Mouse (Mus musculus): ENCODE measurements around the gene Sugct. TPM values are rescaled to one million over a fixed set of nuclear protein-coding genes. Genes with fewer than 3 reads are reported as not detected.

The Sugct gene
- total RNA-seq, 2 experiments from 2014 or later = 0.55 to 0.74 TPM

DNA sequence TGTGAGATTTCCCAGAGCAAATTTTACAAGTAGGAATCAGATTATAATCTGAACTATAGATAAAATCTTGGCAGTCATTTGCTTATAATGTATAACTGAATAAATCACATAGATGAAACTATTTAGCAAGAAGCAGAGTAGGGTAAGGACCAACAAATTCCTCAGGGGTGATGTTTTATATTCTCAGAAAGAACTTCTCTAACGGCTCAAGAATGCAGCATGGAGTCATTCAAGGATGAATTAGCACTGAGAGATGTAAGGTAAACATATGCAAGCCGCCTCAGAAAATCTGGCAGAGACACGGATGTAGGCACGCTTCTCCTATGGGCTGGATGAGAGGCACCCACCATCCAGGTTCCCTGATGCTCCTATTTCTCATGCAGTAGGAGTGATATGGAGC lies 368.5 kb downstream of the Sugct start:
- intact Hi-C loops (cut with DNase I; ENCODE audit: low total_unique reads) = no loop called here
- DNase-seq = no peak

- intact Hi-C loops (cut with DNase I; ENCODE audit: low total_unique reads) = no loop called here
- DNase-seq = no peak
Observed at GRCm38 (mm10) chr13:17301590-17301989, 393.8 kb downstream of the Sugct start.

DNA sequence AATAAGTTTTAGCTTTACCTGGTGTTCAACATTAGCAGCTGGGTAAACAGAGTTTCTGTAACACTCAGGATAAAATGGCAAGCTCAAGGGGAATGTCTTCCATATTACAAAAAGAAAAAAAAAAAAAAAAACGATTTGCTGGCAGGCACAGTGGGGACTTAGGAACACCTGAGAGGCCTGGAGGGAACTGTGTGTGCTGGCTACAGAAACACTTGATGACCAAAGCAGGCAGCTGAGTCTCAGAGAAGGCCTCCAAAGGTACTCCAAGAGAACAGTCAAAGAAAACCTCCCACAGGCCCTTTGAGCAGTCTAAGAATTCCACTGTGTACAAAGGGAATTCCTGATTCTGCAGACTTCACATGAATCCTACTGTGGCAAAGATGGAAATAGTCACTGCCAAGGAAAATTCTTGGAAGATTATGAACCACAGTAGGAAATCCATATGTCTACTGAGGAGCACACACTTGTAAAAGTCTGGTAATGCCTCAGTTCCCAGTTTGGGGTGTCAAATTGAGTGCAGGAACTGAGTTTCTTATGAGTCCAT lies 397.8 kb downstream of the Sugct start:
- no peak for DNase-seq
- intact Hi-C loops (cut with DNase I; ENCODE audit: low total_unique reads) = no loop called here

DNA sequence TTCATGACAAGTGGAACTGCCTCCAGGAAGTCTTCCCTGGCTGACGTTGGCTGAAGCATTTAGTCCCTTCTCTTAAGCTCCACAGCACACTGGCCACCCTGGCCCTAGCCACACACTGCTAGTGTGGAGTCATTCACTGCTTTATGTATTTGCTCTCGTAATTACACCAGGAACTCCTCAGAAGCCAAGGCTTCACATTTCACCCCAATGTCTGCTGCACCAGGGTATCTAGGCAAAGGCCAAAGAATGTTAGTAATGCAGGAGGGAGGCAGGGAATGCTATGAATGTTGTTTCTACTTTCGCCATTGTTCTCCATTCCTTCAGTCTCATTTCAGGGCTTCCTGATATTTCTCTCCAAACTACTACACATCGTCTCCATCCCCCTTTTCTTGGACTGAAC lies 398.4 kb downstream of the Sugct start:
- no peak for DNase-seq
- intact Hi-C loops (cut with DNase I; ENCODE audit: low total_unique reads) = no loop called here

DNA sequence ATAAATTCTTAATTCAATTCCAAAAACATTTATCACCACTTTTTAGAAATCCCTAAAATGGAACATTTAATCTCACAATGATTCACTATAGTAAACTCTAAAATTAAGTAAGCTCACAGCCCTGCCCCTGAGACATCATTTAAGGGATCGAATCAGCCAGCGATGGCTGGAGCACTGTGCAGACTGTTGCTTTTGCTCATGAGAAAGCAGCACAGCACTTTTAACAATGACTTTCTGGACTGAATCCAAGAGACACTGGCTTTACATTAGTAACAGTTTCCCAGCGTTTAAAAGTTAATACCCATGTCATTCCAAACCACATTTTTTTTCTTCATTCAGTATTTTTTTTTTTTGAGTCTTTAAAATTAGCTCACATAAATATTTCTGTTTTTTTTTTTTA lies 398.9 kb downstream of the Sugct start:
- intact Hi-C loops (cut with DNase I; ENCODE audit: low total_unique reads) = no loop called here
- DNase-seq = no peak

GRCm38 (mm10) chr13:17291057-17291456 lies 404.3 kb downstream of the Sugct start:
- intact Hi-C loops (cut with DNase I; ENCODE audit: low total_unique reads) = no loop called here

GRCm38 (mm10) chr13:17288377-17288776 lies 407.0 kb downstream of the Sugct start:
- no peak for DNase-seq
- intact Hi-C loops (cut with DNase I; ENCODE audit: low total_unique reads) = no loop called here

More at GRCm38 (mm10) chr13:17291057-17291456, 404.3 kb downstream of the Sugct start:
- DNase-seq = no peak

- intact Hi-C loops (cut with DNase I; ENCODE audit: low total_unique reads) = no loop called here
- DNase-seq = peak; percentile 35
Observed at GRCm38 (mm10) chr13:17245936-17246335, 449.4 kb downstream of the Sugct start.

DNA sequence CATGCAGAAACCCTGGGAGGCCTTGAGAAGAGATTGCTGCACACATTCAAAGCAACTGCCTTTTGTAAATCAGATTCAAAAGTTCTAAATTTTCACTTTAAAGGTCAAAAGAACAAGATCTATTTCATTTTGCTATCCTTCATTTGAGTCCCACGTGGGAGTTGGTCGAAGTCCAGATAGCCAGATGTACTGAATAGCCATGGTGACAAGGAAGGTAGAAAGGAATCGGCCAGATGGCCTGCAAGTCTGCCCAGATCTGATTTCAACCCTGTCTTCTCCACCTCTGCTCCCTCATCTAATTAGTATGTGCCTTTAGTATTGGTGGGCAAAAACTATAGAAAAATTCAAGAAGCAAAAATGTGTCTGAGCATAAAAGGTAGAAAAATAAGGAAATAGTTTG lies 478.8 kb downstream of the Sugct start:
- intact Hi-C loops (cut with DNase I; ENCODE audit: low total_unique reads) = no loop called here
- no peak for DNase-seq

- DNase-seq = no peak
- intact Hi-C loops (cut with DNase I; ENCODE audit: low total_unique reads) = no loop called here
Observed at GRCm38 (mm10) chr13:17212681-17213080, 482.7 kb downstream of the Sugct start.

DNA sequence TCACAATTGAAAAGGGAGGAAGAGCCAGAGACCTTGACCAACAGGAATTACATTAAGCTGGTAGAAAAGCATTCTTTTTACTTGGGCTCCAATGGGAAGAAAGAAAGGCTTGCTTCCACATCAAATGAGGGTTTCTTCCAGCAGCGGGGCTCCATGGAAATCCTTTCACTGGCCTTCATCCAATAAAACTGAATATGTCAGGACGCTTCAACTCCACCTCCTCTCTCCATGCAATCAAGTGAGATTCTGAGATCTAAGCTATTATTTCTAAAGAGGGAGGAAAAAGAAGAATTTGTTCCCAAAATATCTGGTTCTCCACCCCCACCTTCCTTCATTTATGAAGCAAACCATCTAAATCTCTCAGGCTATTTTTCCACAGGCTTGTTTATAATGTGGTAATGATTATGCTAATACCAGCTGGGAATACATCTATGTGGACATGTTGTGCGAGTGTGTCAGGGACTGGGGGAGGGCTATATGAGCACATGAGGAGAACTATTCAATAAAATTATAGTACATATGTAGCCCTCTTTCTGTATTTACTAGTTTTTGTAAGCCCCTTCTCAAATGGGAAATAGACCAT lies 505.1 kb downstream of the Sugct start:
- intact Hi-C loops (cut with DNase I; ENCODE audit: low total_unique reads) = no loop called here
- no peak for DNase-seq

- intact Hi-C loops (cut with DNase I; ENCODE audit: low total_unique reads) = no loop called here
Observed at GRCm38 (mm10) chr13:17185253-17185652, 510.1 kb downstream of the Sugct start.

GRCm38 (mm10) chr13:17165917-17166316 lies 529.4 kb downstream of the Sugct start:
- DNase-seq = no peak
- intact Hi-C loops (cut with DNase I; ENCODE audit: low total_unique reads) = no loop called here

More at GRCm38 (mm10) chr13:17185253-17185652, 510.1 kb downstream of the Sugct start:
- DNase-seq = no peak

DNA sequence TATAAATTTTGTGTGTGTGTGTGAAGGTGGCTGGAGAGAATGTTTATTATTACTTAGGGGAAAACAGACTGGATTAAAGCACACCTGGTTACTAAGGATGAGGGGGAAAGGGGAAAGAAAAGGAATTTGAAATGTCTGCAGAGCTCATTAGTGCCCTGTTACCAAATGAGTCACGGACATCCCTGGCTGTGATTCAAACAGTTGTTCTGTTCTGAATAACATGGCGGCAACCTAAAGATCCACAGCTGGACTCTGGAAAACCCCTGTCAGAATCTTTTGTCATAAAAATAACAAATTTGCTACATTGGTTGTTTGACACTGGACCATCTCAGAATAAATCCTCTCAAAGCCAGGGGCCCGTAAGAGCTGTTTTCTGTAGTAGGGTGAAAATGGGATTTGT lies 530.6 kb downstream of the Sugct start:
- intact Hi-C loops (cut with DNase I; ENCODE audit: low total_unique reads) = no loop called here
- DNase-seq = no peak

DNA sequence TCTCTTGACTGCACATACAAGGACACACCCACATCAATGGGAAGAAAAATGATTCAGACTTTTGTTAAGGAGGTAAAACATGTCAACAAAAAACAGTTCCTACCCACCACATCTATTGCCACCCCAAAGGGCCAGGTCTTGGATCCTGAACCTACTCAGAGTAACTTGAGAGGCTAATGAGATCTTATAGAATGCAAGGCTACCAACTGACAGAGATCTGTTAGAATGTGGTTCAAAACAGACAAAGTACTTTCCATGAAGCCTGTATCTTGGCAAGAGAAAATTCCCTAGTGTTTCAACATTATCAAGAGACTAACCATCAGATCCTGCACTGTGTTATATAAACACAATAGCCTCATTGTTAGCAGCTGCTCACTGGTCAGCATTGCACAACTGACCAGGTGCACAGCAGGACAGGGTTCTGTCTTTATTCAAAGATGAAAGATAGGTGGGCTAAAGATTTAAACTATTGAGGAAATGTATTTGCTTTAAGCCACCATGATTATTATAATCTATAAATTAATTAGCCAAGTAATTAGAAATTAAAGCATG lies 548.8 kb downstream of the Sugct start:
- no peak for DNase-seq
- intact Hi-C loops (cut with DNase I; ENCODE audit: low total_unique reads) = no loop called here

DNA sequence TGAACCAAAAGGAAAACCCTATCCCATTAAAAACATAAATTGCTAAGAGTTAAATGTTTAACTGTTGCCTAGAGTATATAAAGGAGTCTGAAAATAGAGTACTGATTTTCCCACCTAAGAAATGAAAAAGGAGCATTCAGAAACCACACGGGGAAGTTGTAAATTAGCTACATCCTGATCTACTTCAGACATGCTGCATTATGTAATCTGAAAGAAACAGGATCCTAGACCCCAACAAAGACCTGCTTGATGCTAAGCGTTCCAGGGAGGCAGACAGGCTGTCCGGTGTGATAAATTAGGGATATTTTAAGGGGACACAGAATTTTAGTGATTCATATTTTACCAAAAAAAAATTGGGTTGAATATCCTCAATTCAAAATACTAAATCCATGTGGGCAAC lies 579.3 kb downstream of the Sugct start:
- intact Hi-C loops (cut with DNase I; ENCODE audit: low total_unique reads) = no loop called here
- DNase-seq = no peak

- no peak for DNase-seq
- intact Hi-C loops (cut with DNase I; ENCODE audit: low total_unique reads) = no loop called here
Observed at GRCm38 (mm10) chr13:17102372-17102771, 593.0 kb downstream of the Sugct start.

DNA sequence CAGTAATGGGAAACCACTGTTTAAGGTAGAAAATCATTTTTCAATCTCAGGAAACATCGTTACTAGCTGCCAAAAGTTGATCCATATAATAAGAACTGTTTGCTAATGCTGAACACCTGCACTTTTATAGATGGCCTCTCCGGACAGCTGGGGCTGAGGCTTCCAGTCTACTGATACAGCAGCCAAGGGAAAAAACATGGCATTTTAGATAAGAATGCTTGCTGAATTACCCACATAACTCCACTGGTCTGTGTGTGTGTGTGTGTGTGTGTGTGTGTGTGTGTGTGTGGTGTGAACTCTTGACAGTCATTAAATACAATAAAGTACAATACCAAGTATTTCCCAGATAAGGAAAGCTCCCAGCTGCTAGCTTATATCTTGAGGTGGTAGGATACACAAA lies 608.8 kb downstream of the Sugct start:
- intact Hi-C loops (cut with DNase I; ENCODE audit: low total_unique reads) = no loop called here
- no peak for DNase-seq

- DNase-seq = no peak
Observed at GRCm38 (mm10) chr13:17086146-17086545, 609.2 kb downstream of the Sugct start.

DNA sequence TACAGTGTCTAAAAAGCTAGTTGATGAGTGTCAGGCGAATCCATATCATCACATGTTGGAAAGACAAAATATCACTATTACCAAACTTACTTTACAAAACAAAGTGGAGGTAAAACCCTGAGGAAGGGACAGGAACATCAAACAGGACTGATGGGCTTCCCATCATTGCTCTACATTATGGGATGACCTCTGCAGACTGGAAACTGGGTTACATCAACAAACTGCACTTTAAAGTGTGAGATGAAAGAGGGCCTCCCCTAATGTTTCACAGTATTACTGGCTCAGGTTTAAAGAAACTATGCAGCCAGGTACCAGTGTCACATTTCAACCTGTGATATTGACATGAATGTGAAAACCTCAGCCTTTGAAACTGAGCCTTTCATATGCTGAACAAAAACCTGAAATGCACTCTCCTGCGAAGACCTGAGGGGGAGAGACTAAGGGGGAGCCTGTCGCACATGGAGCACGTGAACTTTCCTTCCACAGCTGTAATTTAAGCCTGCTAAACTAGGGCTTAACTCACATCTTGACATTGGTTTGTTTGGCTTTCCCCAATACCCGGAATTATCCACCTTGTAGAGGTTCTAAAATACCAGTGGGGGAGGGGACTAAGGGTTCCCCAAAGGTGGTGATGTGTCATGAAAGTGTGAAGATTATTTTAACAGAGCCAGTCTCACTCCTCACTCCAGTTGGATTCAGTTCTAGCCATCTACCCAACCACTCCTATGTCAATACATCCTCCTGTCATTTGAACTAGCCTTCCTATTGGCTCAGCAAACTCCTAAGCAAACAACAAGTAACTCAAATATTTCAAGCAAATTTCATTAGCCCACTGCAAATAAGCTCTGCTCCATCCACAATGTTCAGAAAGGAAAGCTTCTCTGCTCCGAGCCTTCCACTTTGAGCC lies 610.2 kb downstream of the Sugct start:
- DNase-seq = no peak
- intact Hi-C loops (cut with DNase I; ENCODE audit: low total_unique reads) = no loop called here

More at GRCm38 (mm10) chr13:17086146-17086545, 609.2 kb downstream of the Sugct start:
- intact Hi-C loops (cut with DNase I; ENCODE audit: low total_unique reads) = no loop called here

All from gastrocnemius, postnatal 14 days (tissue).